Mouse (Mus musculus) midbrain, embryonic 14.5 days (tissue): ENCODE results near the gene Olfr313. TPM values are rescaled to one million over a fixed set of nuclear protein-coding genes. Genes with fewer than 3 reads are reported as not detected.
"Not testable (repeated sequence)": the region's sequence is repeated elsewhere in the genome, so short reads cannot be mapped to it uniquely, and the experiment has no call there.

Experiments
- ATAC-seq: fragments of 200-750 bp; cut with Nextera tagmentation; 2 replicates; pipeline ENCODE4 v1.8.0; 2017; ENCODE audit warnings: moderate number of reproducible peaks, moderate library complexity; ENCODE audit not compliant: low FRiP score, low TSS enrichment
- DNase-seq: peaks from one replicate; pipeline ENCODE4 v3.0.0-alpha.2; 2015
- H3K27ac ChIP-seq: fragments of 300-500 bp; sonication (generic); replicated peaks from 2 replicates; pipeline ENCODE4 v1.5.1; 2014; ENCODE audit warnings: mild to moderate bottlenecking, low read depth, low read length, moderate library complexity
- H3K27me3 ChIP-seq: fragments of 300-500 bp; sonication (generic); 2 replicates; pipeline ENCODE4 v1.6.1; 2014; ENCODE audit warnings: low read length, control low read depth, mixed read lengths; ENCODE audit not compliant: control insufficient read depth, insufficient read depth
- H3K36me3 ChIP-seq: fragments of 300-500 bp; sonication (generic); 2 replicates; pipeline ENCODE4 v1.6.1; 2014; ENCODE audit warnings: low read length, control low read depth; ENCODE audit not compliant: control insufficient read depth, insufficient read depth
- H3K4me1 ChIP-seq: fragments of 300-500 bp; sonication (generic); 2 replicates; pipeline ENCODE4 v1.6.1; 2014; ENCODE audit warnings: mild to moderate bottlenecking, antibody characterized with exemption, low read length, control low read depth; ENCODE audit not compliant: control insufficient read depth, insufficient read depth
- H3K4me2 ChIP-seq: fragments of 300-500 bp; sonication (generic); 2 replicates; pipeline ENCODE4 v1.6.1; 2014; ENCODE audit warnings: mild to moderate bottlenecking, low read length, moderate library complexity
- H3K4me3 ChIP-seq: fragments of 300-500 bp; sonication (generic); replicated peaks from 2 replicates; pipeline ENCODE4 v1.5.1; 2014; ENCODE audit warnings: low read depth, low read length
- H3K9ac ChIP-seq: fragments of 300-500 bp; sonication (generic); replicated peaks from 2 replicates; pipeline ENCODE4 v1.6.1; 2014; ENCODE audit warnings: mild to moderate bottlenecking, low read length, moderate library complexity
- H3K9me3 ChIP-seq: fragments of 300-500 bp; sonication (generic); 2 replicates; pipeline ENCODE4 v1.6.1; 2016; ENCODE audit warnings: low read length, control low read depth, mixed read lengths; ENCODE audit not compliant: control insufficient read depth
- WGBS: fragments of 180-500 bp; shearing (Covaris S2); extraction: QIAGEN DNeasy Blood & Tissue Kit; methylation state at CpG from one replicate; pipeline ENCODE4 v1.1.7; 2014; 5-methylcytosine and 5-hydroxymethylcytosine counted together
- polyA plus RNA-seq: library from polyadenylated mRNA; unstranded; fragments of >200 nt; fragmentation: Nextera tagmentation; extraction: Ambion mirVana; gene quantifications from 2 replicates; pipeline ENCODE4 v1.2.1, GENCODE M21; 2014

Gene Olfr313
- not detected in 2 replicates for polyA plus RNA-seq

GRCm38 (mm10) chr11:58814700-58815099, at the start of gene Olfr313:
Gene Olfr313, plus strand, starts transcription at chr11:58815000.
- 67% methylated on average over 1 of the region's 1 CpGs for WGBS
- not testable (repeated sequence) for DNase-seq

GRCm38 (mm10) chr11:58772888-58773287, 41.9 kb upstream of the Olfr313 start, which contains the start of gene Olfr315:
Gene Olfr315, plus strand, starts transcription at chr11:58773188.
- Histone ChIP-seq H3K9ac (no peak within 1 kb of the TSS), H3K27me3 (no peaks in the 10 kb centered on the region), H3K9me3 (no peaks in the 10 kb centered on the region), H3K4me1 (no peaks in the 10 kb centered on the region), H3K36me3 (no peaks in the 10 kb centered on the region), H3K27ac (no peak within 1 kb of the TSS), H3K4me3 (no peak within 1 kb of the TSS), H3K4me2 (no peak within 1 kb of the TSS)
- ATAC-seq, result no peak
- no peak for DNase-seq

More at GRCm38 (mm10) chr11:58814700-58815099, at the start of gene Olfr313:
- ATAC-seq, H3K9me3 ChIP-seq, H3K27me3 ChIP-seq, H3K27ac ChIP-seq, H3K36me3 ChIP-seq, H3K4me3 ChIP-seq, H3K4me2 ChIP-seq, H3K9ac ChIP-seq, H3K4me1 ChIP-seq: not testable (repeated sequence)

DNA sequence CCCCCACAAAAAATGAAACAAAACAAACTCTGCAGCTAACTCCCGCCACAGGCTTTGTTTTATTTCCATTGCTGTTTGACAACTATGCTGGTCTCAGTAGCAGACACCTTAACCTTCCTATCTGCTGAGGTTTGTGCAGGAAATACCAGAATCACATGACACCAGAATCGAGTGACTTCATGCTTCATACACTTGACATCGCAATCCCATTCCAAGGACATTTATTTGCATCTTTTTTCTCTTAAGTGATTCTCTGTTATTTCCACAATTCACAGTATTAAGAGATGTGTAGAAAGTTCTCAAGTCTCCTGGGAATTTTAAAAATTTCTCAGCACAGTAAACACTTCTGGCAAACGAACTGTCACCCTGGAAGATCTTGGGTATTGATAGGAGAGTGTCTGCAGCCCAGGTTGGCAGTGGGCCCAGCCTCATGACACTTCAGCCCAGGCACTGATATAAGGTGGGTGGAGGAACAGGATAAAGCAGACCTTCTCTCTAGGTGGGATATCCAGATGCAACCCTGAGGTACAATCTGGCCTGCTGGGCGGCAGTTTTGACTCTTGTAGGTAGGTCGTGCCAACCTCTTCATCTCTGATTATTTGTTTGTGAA, 32.2 kb upstream of the Olfr313 start, which contains the start of gene Olfr314:
Gene Olfr314 (plus strand): TSS at position 473 of the 610 bp plus-strand sequence.
- ATAC-seq, result no peak
- 86% methylated on average over 6 of the region's 6 CpGs for WGBS
- Histone ChIP-seq H3K27me3 (no peaks in the 10 kb centered on the region), H3K4me1 (no peaks in the 10 kb centered on the region), H3K4me3 (no peak within 1 kb of the TSS), H3K9me3 (no peaks in the 10 kb centered on the region), H3K36me3 (no peaks in the 10 kb centered on the region), H3K27ac (no peak within 1 kb of the TSS), H3K4me2 (no peak within 1 kb of the TSS), H3K9ac (no peak within 1 kb of the TSS)
- no peak for DNase-seq

GRCm38 (mm10) chr11:58784182-58784581, 30.6 kb upstream of the Olfr313 start:
- Histone ChIP-seq H3K9ac (no peak overlapping the region), H3K9me3 (no peaks in the 10 kb centered on the region), H3K27me3 (no peaks in the 10 kb centered on the region), H3K4me3 (no peak overlapping the region), H3K27ac (no peak overlapping the region), H3K4me2 (no peak overlapping the region), H3K36me3 (no peaks in the 10 kb centered on the region), H3K4me1 (peaks cover under 1% of the 10 kb centered on the region; the same call in 1 of the 2 replicates)
- ATAC-seq (no peak), DNase-seq (no peak)
- 83% methylated on average over 2 of the region's 2 CpGs for WGBS

DNA sequence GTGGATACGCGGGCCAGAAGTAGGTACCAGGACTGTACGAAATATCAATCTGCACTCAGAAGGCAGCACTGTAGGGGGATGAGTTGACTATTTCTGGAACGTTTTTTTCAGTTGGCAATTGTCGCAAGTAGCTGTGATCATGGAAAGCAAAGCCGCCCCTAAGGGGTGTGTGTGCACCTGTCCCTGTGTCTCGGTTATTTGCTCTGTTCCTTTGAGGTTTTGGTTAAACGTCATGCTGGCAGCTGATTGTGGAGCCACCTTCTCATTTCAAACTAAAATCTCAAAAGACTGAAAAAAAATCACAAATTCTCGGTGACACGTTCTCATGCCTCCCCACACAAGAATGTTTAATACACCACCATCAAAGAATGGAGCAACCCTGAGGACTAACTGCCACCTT, 27.1 kb upstream of the Olfr313 start:
- Histone ChIP-seq H3K36me3 (no peaks in the 10 kb centered on the region), H3K9ac (no peak overlapping the region), H3K4me2 (no peak overlapping the region), H3K4me1 (peaks cover 4% of the 10 kb centered on the region; the same call in 1 of the 2 replicates), H3K9me3 (no peaks in the 10 kb centered on the region), H3K27me3 (no peaks in the 10 kb centered on the region), H3K4me3 (no peak overlapping the region), H3K27ac (no peak overlapping the region)
- WGBS, result 88% methylated on average over 10 of the region's 10 CpGs
- DNase-seq (no peak), ATAC-seq (no peak)

GRCm38 (mm10) chr11:58788346-58788745, 26.5 kb upstream of the Olfr313 start:
- Histone ChIP-seq H3K4me2 (no peak overlapping the region), H3K9ac (no peak overlapping the region), H3K36me3 (no peaks in the 10 kb centered on the region), H3K27me3 (no peaks in the 10 kb centered on the region), H3K4me1 (peaks cover 4% of the 10 kb centered on the region; the same call in 1 of the 2 replicates), H3K4me3 (no peak overlapping the region), H3K27ac (no peak overlapping the region), H3K9me3 (no peaks in the 10 kb centered on the region)
- ATAC-seq (no peak), DNase-seq (no peak)
- WGBS, result 88% methylated on average over 8 of the region's 8 CpGs

DNA sequence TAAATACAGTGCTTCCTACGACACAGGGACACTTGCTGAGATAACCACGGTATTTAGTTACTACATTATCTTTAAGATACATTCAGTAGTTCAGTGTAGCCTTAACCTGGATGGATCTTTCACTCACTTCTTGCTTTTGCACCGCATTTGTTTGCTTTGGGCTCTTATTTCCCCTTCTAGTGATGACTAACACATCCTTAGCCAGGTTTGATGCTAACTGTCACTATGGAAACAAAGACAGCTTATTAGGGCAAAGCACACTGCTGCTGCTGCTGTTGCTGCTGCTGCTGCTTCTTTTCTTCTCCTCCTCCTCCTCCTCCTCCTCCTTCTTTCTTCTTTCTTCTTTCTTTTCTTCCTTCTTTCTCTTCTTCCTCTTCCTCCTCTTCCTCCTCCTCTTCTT, 25.3 kb upstream of the Olfr313 start:
- H3K36me3 ChIP-seq, result no peaks in the 10 kb centered on the region
- H3K9me3 ChIP-seq, result no peaks in the 10 kb centered on the region
- H3K4me1 ChIP-seq, result peaks cover 4% of the 10 kb centered on the region; the same call in 1 of the 2 replicates
- DNase-seq, result peak; percentile 56
- no peak for ATAC-seq
- 23% methylated on average over 3 of the region's 3 CpGs for WGBS
- no peaks in the 10 kb centered on the region for H3K27me3 ChIP-seq
- H3K9ac ChIP-seq, result no peak overlapping the region; the same call in 1 of the 2 replicates
- no peak overlapping the region for H3K4me3 ChIP-seq
- H3K27ac ChIP-seq, result peak overlapping the region; percentile 41; the same call in 1 of the 2 replicates
- H3K4me2 ChIP-seq, result peak overlapping the region; percentile 24; the same call in 1 of the 2 replicates

DNA sequence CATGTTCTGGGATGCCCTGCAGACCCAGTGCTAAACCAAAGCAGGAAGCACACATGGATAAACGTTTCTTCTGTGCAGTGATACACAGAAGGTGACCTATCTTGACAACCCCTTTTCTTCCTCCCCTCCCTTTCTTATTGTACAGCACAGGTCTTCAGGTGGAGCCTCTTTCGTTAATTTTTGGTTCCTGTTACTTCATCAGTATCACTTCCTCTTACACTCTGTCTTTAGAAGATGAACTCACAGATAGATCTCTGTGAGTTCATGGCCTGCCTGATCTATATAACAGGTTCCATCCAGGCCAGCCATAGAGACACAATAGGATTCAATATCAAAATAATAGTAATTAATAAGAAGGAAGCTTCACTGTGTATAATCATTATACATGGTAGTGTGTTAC, 24.7 kb upstream of the Olfr313 start:
- ATAC-seq (no peak), DNase-seq (no peak)
- Histone ChIP-seq H3K4me3 (no peak overlapping the region), H3K36me3 (no peaks in the 10 kb centered on the region), H3K27ac (no peak overlapping the region), H3K27me3 (no peaks in the 10 kb centered on the region), H3K4me2 (no peak overlapping the region), H3K9me3 (no peaks in the 10 kb centered on the region), H3K4me1 (peaks cover 4% of the 10 kb centered on the region; the same call in 1 of the 2 replicates), H3K9ac (no peak overlapping the region; the same call in 1 of the 2 replicates)
- 58% methylated on average over 2 of the region's 2 CpGs for WGBS

DNA sequence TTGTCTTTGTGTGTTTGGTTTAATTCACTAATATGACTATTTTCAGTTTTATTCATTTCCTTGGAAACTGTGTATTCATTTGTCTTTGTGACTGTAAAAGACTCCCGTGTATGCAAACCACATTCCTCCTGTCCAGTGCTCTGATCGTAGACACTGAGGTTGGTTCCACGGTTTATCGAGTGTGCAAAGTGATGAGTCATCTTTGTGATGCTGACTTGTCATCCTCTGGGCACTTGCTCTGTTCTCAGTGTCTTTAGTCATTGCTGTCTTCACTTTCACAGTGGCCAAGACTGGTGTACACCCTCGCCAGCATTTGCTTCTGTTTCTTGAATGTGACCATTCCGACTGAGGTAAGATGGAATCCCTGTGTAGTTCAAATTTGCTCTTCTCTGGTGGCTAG, 24.2 kb upstream of the Olfr313 start:
- Histone ChIP-seq H3K36me3 (no peaks in the 10 kb centered on the region), H3K9ac (no peak overlapping the region), H3K27ac (no peak overlapping the region), H3K4me1 (peaks cover 4% of the 10 kb centered on the region; the same call in 1 of the 2 replicates), H3K4me2 (no peak overlapping the region), H3K4me3 (no peak overlapping the region), H3K9me3 (no peaks in the 10 kb centered on the region), H3K27me3 (no peaks in the 10 kb centered on the region)
- ATAC-seq (no peak), DNase-seq (no peak)
- WGBS, result 85% methylated on average over 6 of the region's 6 CpGs
